Mouse (Mus musculus) Patski (cell line): ENCODE data around the gene Lrmda. TPM values are rescaled to one million over a fixed set of nuclear protein-coding genes. Genes with fewer than 3 reads are reported as not detected.

Source experiments
- ATAC-seq: fragments of 100-300 bp; one replicate; pipeline ENCODE4 v1.8.0; 2021
- CTCF ChIA-PET: fragments of 350-600 bp; sonication (Branson Sonifier 250); formaldehyde crosslinking; loops from one replicate; lab custom pipeline; 2022; ENCODE audit warnings: inconsistent platforms; lab: Charles Lee
- POLR2A ChIA-PET: fragments of 350-600 bp; sonication (Branson Sonifier 250); formaldehyde crosslinking; loops from one replicate; lab custom pipeline; 2022; ENCODE audit warnings: antibody characterized with exemption, inconsistent platforms; lab: Charles Lee
- DNase-seq: peaks from one replicate; pipeline ENCODE4 v3.0.0-alpha.2; 2011; ENCODE audit warnings: low read depth, low spot score
- H3K27me3 ChIP-seq: fragments of 371-371 bp; one replicate; pipeline ENCODE4 v1.5.1; 2021
- CTCF ChIP-seq: fragments of 100-300 bp; IDR thresholded peaks from one replicate; pipeline ENCODE4 v1.5.1; 2021
- in situ Hi-C: fragments of 300-500 bp; cut with MboI; formaldehyde crosslinking; loops from 3 replicates; pipeline ENCODE4 v1.11.1; 2018; ENCODE audit warnings: low pct_unique_long_range_greater_than_20kb, mixed read lengths
- polyA plus RNA-seq: library from polyadenylated mRNA; unstranded; gene quantifications from one replicate; pipeline ENCODE4 v1.2.3, GENCODE M21; 2021

Lrmda gene
- polyA plus RNA-seq, 1 experiment from 2014 or later, result 0.26 TPM

DNA sequence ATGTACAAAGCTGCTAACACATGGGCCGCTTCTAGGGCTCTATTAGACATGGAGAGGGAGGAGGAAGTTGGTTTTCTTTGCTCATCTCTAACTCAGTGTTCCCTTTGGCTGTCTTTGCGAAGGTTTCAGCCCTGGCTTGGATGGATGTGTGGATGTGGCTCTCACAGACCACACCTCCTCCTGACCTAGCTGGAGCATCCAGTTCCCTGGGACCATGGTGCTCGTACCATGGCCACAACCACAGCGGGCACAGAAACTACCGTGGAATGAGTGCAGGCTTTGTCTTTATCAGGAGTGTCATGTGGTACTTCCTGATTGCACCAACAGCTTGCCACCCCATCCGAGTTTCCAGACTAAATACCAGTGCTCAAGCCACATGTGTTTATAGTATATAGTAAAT lies 98.6 kb downstream of the Lrmda start:
- ChIA-PET POLR2A (interaction anchor here (0.7 kb wide), 1 partner anchor 658 kb away, joined by 3 read pairs; no protein-coding TSS in a partner anchor), CTCF (interaction anchor here (1.1 to 1.3 kb wide), 2 partner anchors 13 to 28 kb away, joined by 3 read pairs; no protein-coding TSS in a partner anchor)
- in situ Hi-C loops, result no loop called here
- TF ChIP-seq CTCF, result no peak
- peaks cover 9% of the 10 kb centered on the region for H3K27me3 ChIP-seq
- DNase-seq (no peak), ATAC-seq (no peak)

DNA sequence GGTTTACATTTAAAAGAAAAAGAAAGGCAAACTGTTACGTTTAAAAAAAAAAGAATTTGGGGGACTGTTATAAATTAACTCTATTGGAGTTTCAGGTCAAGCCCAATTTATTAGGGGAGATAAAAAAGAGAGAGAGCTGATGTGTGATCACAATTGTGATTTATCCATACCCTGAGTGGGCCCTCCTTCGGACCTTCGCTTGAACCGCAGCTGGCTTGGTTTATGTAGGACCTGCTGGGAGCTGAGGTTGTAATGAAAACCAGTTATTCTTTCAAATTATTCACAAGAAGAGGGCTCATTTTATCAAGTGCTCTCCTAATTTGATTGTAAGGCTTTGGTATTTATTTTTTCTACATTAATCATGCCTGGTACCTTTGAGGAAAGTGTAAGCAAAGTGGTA lies 99.0 kb downstream of the Lrmda start:
- in situ Hi-C loops, result no loop called here
- ChIA-PET CTCF (interaction anchor here (1.1 to 1.3 kb wide), 2 partner anchors 12 to 29 kb away, joined by 3 read pairs; no protein-coding TSS in a partner anchor), POLR2A (interaction anchor here (0.7 kb wide), 1 partner anchor 657 kb away, joined by 3 read pairs; no protein-coding TSS in a partner anchor)
- H3K27me3 ChIP-seq, result peaks cover 9% of the 10 kb centered on the region
- DNase-seq (no peak), ATAC-seq (no peak)
- no peak for TF ChIP-seq CTCF

DNA sequence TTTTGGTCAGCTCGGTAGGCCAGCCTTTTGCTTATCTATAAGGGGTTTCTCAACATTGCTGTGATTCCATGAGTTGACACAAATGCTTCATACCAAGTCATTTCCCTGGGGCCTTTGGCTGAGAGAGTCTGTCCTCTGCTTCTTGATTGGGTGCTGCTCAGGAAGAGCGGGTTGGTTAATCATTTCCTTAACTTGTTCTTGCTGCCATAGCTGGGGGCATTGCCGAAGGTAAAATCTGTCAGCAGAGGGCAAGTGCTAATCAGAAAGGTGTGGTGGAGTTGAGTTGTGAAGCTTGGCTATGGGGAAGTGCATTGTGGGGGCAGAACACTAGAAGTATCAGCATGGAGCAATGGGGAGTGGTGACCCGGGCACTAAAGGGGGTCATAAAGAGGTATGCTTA lies 106.8 kb downstream of the Lrmda start:
- ChIA-PET CTCF (interaction anchor here (1.2 kb wide), 1 partner anchor 24 kb away, joined by 3 read pairs; no protein-coding TSS in a partner anchor), POLR2A (no interaction called here)
- no peaks in the 10 kb centered on the region for H3K27me3 ChIP-seq
- TF ChIP-seq CTCF, result no peak
- ATAC-seq, result no peak
- no peak for DNase-seq
- in situ Hi-C loops, result no loop called here

DNA sequence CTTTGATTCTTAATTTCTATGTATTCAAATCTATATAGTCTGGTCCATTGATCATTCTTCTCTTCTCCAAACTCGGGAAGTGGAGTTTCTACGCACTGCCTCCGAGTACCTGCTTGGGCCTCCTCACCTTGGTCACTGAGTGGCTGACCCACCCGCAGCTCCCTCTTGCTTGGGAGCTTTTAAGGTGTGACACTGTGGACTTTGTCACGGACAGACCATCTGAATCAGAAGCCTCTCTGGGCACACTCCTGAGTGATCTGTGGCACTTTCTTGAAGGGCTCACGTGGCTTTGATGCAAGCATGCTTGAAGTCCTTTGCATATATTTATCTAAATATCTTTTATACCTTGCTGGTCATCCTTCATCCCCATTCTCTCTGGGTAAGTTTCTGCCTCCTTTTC lies 107.3 kb downstream of the Lrmda start:
- no peak for TF ChIP-seq CTCF
- in situ Hi-C loops, result no loop called here
- no peak for ATAC-seq
- ChIA-PET CTCF (interaction anchor here (0.9 kb wide), 1 partner anchor 26 kb away, joined by 5 read pairs; no protein-coding TSS in a partner anchor), POLR2A (no interaction called here)
- DNase-seq, result no peak
- no peaks in the 10 kb centered on the region for H3K27me3 ChIP-seq

DNA sequence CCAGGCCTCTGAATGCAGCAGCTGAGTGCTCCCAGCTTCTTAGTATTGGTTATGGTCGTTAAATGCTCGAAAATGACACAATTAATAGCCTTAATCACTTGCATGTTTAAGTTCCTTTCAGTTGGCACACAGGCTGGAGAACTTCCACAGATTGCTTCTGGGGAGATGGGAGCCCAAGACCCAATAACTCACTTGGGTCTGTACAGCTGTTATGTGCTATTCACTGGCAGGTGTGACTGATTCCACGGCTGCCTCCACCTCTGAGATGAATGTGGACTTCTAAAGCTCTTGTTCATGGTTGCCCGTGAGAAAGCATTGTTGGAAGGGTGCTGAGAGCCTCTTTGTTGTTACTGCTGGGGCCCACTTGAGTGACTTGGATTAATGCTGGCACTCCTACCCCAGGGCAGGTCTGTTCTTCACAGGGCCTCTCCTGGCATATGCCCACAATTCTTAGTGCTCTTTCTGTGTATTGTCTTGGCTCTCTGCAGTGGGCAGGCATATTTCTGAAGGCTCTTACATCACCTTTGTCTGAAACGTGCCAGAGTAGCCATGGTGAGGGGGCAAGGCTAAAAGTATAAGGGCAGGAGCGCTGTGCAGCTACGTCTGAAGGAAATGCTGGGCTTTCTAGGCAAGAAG lies 111.6 kb downstream of the Lrmda start:
- H3K27me3 ChIP-seq, result no peaks in the 10 kb centered on the region
- TF ChIP-seq CTCF, result no peak
- in situ Hi-C loops, result no loop called here
- ChIA-PET CTCF (interaction anchor here (1.0 kb wide), 1 partner anchor 13 kb away, joined by 3 read pairs; no protein-coding TSS in a partner anchor), POLR2A (interaction anchor here (0.5 kb wide), 1 partner anchor 416 kb away, joined by 5 read pairs; no protein-coding TSS in a partner anchor)
- no peak for DNase-seq
- no peak for ATAC-seq

DNA sequence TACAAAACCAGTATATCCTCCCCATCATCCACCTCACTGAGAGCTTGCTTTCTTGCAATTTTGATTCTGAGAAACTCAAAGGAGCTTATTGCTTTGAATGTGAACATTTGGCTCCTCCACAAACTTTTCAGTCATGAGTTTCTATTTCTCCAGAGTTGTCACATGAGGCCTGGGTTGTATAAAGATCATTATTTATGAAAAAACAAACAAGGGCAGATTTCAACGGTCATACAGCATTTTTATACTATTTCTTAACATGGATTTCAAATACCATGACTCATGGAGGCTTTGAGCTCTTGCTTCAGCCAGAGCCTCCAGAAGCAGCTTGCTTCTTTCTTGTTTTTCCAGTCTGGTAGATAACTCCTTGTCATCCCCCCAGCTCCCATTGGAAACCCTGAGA lies 119.8 kb downstream of the Lrmda start:
- no peaks in the 10 kb centered on the region for H3K27me3 ChIP-seq
- ATAC-seq, result no peak
- ChIA-PET POLR2A (interaction anchor here (1.6 kb wide), 1 partner anchor 9 kb away, joined by 3 read pairs; no protein-coding TSS in a partner anchor), CTCF (no interaction called here)
- DNase-seq, result no peak
- in situ Hi-C loops, result no loop called here
- no peak for TF ChIP-seq CTCF

DNA sequence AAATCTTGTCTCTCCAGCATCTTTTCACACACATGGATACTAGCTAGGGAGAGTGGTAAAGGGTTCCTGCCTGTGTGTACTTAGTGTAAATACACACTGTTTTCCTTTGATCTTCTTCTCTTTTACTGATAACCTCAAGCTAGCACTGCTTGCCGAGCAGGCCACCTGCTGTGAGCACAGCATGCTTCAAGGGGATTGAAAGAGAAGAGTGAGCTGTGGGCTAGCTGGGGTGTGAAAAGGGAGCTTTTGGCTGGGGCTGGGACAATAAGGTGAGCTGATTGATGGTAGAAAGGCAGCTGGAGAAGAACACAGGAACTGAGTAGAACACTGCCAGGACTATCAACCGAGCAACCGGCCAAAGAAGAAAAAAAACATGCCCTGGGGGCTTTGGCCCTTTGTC lies 124.5 kb downstream of the Lrmda start:
- in situ Hi-C loops, result no loop called here
- CTCF ChIA-PET, result interaction anchor here (1.3 to 1.4 kb wide), 2 partner anchors 10 to 31 kb away, joined by 3 to 4 read pairs; no protein-coding TSS in a partner anchor
- H3K27me3 ChIP-seq, result no peaks in the 10 kb centered on the region
- no peak for TF ChIP-seq CTCF
- DNase-seq (no peak), ATAC-seq (no peak)
- POLR2A ChIA-PET, result interaction anchor here (0.8 to 1.1 kb wide), 2 partner anchors 10 to 52 kb away, joined by 3 read pairs; no protein-coding TSS in a partner anchor

DNA sequence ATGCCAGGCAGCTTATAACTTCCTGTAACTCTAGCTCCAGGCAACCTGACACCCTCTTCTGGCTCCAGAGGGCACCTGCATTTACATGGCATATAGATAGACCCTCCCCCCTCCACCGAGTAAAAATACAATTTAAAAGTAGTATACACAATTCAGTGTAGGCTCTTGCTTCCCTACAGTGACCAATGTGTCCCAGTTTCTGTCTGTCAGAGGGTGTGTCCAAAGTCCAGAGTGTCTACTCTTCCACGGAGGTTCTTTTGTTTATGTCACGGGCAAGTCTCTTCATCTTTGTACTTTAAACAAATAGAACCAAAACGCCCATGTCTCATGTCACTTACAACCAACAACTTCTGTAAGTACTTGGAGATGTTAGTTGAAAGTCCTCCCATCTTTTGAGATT lies 126.4 kb downstream of the Lrmda start:
- in situ Hi-C loops, result no loop called here
- POLR2A ChIA-PET, result no interaction called here

DNA sequence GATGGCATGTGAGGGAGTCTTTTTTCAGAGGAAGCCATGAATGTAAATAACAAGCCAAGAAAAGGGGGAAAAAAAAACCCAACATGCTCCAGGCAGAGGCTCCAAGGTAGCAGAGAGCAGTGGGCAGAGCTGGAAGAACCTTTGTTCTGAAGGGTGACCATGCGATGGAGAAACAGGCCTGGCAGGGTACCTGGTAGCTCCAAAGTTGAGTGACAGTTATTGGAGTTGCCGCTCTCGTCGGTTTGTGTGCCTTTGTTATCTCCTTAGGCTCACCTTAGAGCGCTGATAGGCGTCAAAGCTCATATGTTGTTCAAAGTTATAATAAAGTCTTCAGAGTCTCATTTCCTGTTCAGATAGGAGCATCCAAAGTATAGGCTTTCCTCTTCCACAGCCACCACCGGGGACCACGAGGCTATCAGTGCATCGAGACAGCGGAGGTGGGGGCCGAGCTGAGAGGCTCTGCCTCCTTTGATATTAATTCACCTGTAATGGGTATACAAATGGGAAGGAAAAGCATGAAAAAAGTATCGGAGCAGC lies 127.1 kb downstream of the Lrmda start:
- no peak for TF ChIP-seq CTCF
- CTCF ChIA-PET, result interaction anchor here (0.7 to 1.0 kb wide), 2 partner anchors 33 to 193 kb away, joined by 3 read pairs; no protein-coding TSS in a partner anchor
- no peak for ATAC-seq

More for the DNA sequence above, 126.4 kb downstream of the Lrmda start:
- no peak for ATAC-seq
- TF ChIP-seq CTCF, result no peak
- CTCF ChIA-PET, result no interaction called here
- DNase-seq, result no peak
- no peaks in the 10 kb centered on the region for H3K27me3 ChIP-seq

DNA sequence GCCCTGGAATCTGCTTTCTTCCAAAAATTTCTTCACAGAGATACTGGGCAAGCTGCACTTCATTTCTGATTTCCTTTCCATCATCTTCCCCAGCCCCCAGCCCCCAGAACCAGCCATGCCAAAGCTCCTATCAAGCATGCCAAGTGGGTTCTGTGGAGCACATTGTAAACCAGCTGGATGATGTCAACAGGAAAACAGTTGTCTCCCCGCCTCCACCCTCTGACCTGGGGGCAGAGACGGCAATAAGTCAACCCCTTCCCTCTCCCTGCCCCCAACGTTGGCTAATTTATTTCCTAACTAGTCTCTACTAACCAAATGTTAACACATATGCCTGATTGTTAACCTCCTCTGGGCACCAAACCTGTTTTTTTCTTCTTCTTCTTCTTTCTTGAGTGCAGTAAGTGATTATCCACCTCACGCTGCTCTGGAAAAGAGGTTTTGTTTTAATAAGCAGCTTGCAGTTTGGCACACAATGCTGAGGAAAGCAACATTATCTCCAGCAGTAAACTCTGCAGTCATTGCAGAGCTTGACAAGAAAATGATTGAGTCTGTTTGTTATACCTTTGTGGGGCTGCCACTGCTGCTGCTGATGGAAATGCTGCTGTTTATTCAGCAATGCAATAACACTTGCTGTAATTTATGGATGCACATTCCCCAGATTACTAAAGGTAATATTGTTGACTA lies 128.0 kb downstream of the Lrmda start:
- POLR2A ChIA-PET, result no interaction called here
- CTCF ChIA-PET, result interaction anchor here (0.7 kb wide), 1 partner anchor 32 kb away, joined by 3 read pairs; no protein-coding TSS in a partner anchor
- no peak for TF ChIP-seq CTCF
- DNase-seq, result no peak
- H3K27me3 ChIP-seq, result no peaks in the 10 kb centered on the region
- in situ Hi-C loops, result no loop called here
- no peak for ATAC-seq

More for the DNA sequence above, 127.1 kb downstream of the Lrmda start:
- in situ Hi-C loops, result no loop called here
- POLR2A ChIA-PET, result no interaction called here
- DNase-seq, result no peak
- no peaks in the 10 kb centered on the region for H3K27me3 ChIP-seq
